Mouse (Mus musculus): Measurements from ENCODE around the gene Atp5k. TPM values are rescaled to one million over a fixed set of nuclear protein-coding genes. Genes with fewer than 3 reads are reported as not detected.

Gene Atp5k
- 167 TPM for polyA plus RNA-seq (2015; fragmentation: Illumina TruSeq; extraction: RNeasy Lipid Tissue Mini Kit (QIAGEN cat#74804); ENCODE audit: insufficient read depth, low read depth, low replicate concordance)

DNA sequence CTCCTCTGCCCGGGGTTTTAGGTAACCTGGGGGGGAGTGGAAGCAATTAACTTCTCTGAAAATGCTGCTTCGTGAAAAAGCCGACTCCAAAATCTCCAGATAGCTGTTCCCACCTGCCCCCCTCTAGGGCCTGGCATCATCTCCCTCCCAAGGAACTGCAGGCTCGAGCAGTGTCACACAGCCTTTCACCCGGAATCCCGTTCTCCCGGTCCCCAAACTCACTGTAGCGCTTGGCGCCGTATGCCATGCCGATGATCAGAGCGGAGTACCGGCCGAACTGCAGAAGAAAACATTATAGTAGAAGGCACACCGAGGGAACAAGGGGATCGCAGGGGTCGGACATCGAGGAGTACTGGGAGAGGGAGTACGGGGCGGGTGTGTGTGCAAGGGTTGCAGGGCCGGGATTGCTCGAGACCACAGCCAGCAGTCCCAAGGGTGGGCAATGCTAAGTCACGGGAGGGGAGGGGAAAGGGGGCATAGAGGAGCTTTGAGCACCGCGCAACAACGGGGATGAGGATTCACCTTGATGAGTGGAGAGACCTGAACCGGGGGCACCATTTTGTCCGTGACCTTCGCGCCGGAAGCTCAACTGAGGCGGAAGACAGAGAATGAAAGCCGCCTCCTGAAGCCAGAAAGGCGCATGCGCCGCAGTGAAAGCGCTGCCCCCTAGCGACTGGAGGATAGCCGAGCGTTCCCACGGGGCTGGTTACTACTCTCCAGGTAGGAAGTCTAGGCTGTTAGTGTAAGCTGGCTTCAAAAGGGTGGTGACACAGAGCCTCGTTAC is at the start of gene Atp5k:
Atp5k (minus strand) TSS at position 645 of the 784 bp plus-strand sequence.

DNA sequence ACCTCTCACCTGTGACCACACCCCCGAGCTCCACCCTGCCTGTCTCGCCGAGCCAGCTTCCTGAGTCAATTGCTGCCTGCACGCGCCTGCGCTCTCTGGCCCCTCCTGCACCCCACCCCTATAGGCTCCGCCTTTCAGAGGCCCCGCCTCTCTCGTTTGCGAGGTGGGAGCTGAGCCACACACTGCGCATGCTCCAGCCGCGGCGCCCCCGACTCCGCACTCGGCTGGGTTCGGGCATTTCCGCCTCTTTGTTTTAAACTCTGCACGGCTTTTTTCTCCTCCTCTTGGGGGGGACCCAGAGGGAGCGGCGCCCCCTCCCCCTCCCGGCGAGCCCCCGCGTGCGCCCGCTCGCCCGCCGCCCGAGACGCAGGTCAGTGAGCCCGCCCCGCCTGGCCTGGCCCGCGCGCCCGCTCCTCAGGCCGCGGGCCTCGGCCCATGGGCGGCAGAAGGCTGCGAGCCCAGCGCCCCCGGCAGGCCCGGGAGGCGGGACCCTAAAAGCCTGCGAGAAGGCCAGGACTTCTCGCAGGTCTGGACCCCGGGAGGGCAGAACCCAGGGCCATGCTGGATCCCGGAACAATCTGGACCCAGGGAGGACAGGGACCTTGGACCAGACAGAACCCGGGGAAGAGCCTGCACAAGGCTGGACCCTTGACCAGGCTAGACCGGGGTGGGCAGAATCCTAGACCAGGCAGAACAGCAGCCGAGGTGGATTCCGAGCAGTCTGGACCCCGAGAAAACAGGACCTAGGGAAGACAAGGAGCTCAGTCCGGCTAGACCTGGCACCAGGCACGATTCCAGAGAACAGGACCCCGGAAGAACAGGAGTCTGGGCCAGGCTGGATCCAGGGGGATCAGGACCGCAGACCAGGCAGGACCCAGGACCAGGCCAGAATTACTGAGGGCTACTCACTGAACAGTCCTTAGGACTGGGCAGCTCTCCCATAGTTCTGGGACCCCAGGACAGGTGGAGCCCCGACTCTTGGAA is 27.1 kb upstream of the Atp5k start, which contains the start of gene Pcgf3:
Pcgf3 (plus strand) TSS at position 151 of the 984 bp plus-strand sequence.

DNA sequence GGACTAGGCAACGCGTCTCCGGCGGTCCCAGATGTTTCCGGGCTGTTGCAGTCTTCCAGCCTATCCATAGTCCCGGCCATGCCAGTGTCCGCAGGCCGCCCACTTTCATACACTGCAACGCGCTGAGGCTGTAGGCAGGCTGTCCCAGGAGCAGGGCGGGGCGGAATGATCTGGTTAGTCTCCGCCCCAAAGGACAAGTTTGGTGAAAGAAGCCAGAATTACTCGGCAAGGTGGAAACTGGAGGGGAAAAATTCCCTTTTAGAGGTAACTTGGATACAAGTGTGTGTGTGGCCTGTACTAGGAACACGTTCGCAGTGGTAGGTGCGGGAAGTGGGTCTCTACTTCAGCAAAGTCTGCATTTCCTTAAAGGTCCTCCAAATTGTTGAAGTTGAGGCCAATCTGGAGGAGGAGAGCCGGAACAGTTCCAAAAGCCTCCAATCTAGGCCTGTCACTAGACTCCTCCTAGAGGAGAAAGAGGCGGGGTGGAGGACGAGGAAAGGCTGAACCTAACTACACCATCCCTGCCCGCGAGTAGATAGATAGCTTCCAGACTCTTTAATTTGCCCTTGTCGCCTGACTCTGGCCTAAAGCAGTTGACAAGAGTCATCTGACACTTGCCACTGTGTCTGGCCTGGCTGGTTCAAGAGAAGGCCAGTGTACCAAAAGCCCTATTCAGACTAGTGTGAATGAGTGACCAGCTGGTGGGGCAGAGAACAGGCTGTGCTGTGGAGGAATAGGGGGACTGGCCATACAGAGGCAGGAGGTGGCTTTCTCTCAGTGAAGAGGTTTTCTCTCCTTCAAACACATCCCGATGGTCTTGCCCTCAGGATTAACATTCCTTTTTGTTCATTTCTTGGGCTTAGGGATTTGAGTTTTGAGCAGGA is 14.8 kb upstream of the Atp5k start, which contains the start of gene Mfsd7a:
Mfsd7a (minus strand) TSS at position 107 of the 884 bp plus-strand sequence.

DNA sequence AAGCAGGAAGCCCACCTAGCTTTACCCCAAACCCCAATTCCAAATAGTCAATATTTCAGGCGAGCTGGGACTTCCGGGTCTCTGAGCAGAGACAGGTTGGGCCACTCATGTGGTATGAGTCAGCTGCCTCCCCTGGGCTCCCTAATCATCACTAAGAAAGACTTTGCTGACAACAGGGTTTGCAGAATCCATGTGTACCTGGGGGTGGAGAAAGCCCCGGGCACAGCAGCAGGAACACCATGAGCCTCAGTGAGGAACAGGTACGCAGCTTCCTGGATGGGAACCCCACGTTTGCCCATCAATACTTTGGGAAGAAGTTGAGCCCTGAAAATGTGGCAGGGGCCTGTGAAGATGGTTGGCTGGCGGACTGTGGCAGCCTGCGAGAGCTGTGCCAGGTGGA is 46.0 kb downstream of the Atp5k start, which contains the start of gene Pde6b:
Pde6b (plus strand) TSS at position 191 of the 400 bp plus-strand sequence.

Other genes with a start within 250 kb of the Atp5k start
- 2.6 TPM for gene Dr1, start 165.6 kb downstream of the Atp5k start, polyA plus RNA-seq (2015; fragmentation: Illumina TruSeq; extraction: RNeasy Lipid Tissue Mini Kit (QIAGEN cat#74804); ENCODE audit: insufficient read depth, low read depth, low replicate concordance)
- 1.9 TPM for gene Pigg, start 121.8 kb downstream of the Atp5k start, polyA plus RNA-seq (2015; fragmentation: Illumina TruSeq; extraction: RNeasy Lipid Tissue Mini Kit (QIAGEN cat#74804); ENCODE audit: insufficient read depth, low read depth, low replicate concordance)
- gene Gm42517, start 66.5 kb downstream of the Atp5k start, polyA plus RNA-seq (2015; fragmentation: Illumina TruSeq; extraction: RNeasy Lipid Tissue Mini Kit (QIAGEN cat#74804); ENCODE audit: insufficient read depth, low read depth, low replicate concordance) = not detected
- gene Pde6b, start 46.1 kb downstream of the Atp5k start, polyA plus RNA-seq (2015; fragmentation: Illumina TruSeq; extraction: RNeasy Lipid Tissue Mini Kit (QIAGEN cat#74804); ENCODE audit: insufficient read depth, low read depth, low replicate concordance) = not detected
- gene Mfsd7a, start 14.4 kb upstream of the Atp5k start, polyA plus RNA-seq (2015; fragmentation: Illumina TruSeq; extraction: RNeasy Lipid Tissue Mini Kit (QIAGEN cat#74804); ENCODE audit: insufficient read depth, low read depth, low replicate concordance) = 3.0 TPM
- 3.7 TPM for gene Pcgf3, start 26.8 kb upstream of the Atp5k start, polyA plus RNA-seq (2015; fragmentation: Illumina TruSeq; extraction: RNeasy Lipid Tissue Mini Kit (QIAGEN cat#74804); ENCODE audit: insufficient read depth, low read depth, low replicate concordance)
- 0.50 TPM for gene Cplx1, start 115.6 kb upstream of the Atp5k start, polyA plus RNA-seq (2015; fragmentation: Illumina TruSeq; extraction: RNeasy Lipid Tissue Mini Kit (QIAGEN cat#74804); ENCODE audit: insufficient read depth, low read depth, low replicate concordance)
- 18.7 TPM for gene Gak, start 195.3 kb upstream of the Atp5k start, polyA plus RNA-seq (2015; fragmentation: Illumina TruSeq; extraction: RNeasy Lipid Tissue Mini Kit (QIAGEN cat#74804); ENCODE audit: insufficient read depth, low read depth, low replicate concordance)
- gene Tmem175, start 195.3 kb upstream of the Atp5k start, polyA plus RNA-seq (2015; fragmentation: Illumina TruSeq; extraction: RNeasy Lipid Tissue Mini Kit (QIAGEN cat#74804); ENCODE audit: insufficient read depth, low read depth, low replicate concordance) = 4.6 TPM
- 6.5 TPM for gene Idua, start 225.9 kb upstream of the Atp5k start, polyA plus RNA-seq (2015; fragmentation: Illumina TruSeq; extraction: RNeasy Lipid Tissue Mini Kit (QIAGEN cat#74804); ENCODE audit: insufficient read depth, low read depth, low replicate concordance)
- 5.6 TPM for gene Dgkq, start 235.2 kb upstream of the Atp5k start, polyA plus RNA-seq (2015; fragmentation: Illumina TruSeq; extraction: RNeasy Lipid Tissue Mini Kit (QIAGEN cat#74804); ENCODE audit: insufficient read depth, low read depth, low replicate concordance)
- not detected for gene Slc26a1, start 241.1 kb upstream of the Atp5k start, polyA plus RNA-seq (2015; fragmentation: Illumina TruSeq; extraction: RNeasy Lipid Tissue Mini Kit (QIAGEN cat#74804); ENCODE audit: insufficient read depth, low read depth, low replicate concordance)